Mouse (Mus musculus): Measurements from ENCODE around the gene Ugt1a8. TPM values are rescaled to one million over a fixed set of nuclear protein-coding genes. Genes with fewer than 3 reads are reported as not detected.
"Not testable (repeated sequence)": the region's sequence is repeated elsewhere in the genome, so short reads cannot be mapped to it uniquely, and the experiment has no call there.

The Ugt1a8 gene
- not detected for total RNA-seq (2021)
- long read RNA-seq, experiment 1: 0 reads
- long read RNA-seq, experiment 2: 0 reads

- DNase-seq: no peak
Observed at GRCm38 (mm10) chr1:88087513-88087912, at the start of gene Ugt1a8. Gene Ugt1a8 (plus strand): TSS chr1:88087813.

GRCm38 (mm10) chr1:88043044-88043443 is 44.6 kb upstream of the Ugt1a8 start:
- DNase-seq: not testable (repeated sequence)

GRCm38 (mm10) chr1:88044832-88045437 is 42.7 kb upstream of the Ugt1a8 start:
- DNase-seq: not testable (repeated sequence)

- DNase-seq: not testable (repeated sequence)
Observed at GRCm38 (mm10) chr1:88047408-88047807, 40.2 kb upstream of the Ugt1a8 start.

- DNase-seq: no peak
Observed at GRCm38 (mm10) chr1:88055088-88055487, 32.5 kb upstream of the Ugt1a8 start, which contains the start of gene Ugt1a10. Gene Ugt1a10 (plus strand): TSS chr1:88055388.

- DNase-seq: not testable (repeated sequence)
Observed at GRCm38 (mm10) chr1:88066472-88067102, 21.0 kb upstream of the Ugt1a8 start.

- DNase-seq: no peak
Observed at GRCm38 (mm10) chr1:88070495-88070894, 17.1 kb upstream of the Ugt1a8 start, which contains the start of gene Ugt1a9. Gene Ugt1a9 (plus strand): TSS chr1:88070800.

- DNase-seq: no peak
Observed at GRCm38 (mm10) chr1:88070902-88071301, 16.7 kb upstream of the Ugt1a8 start.

GRCm38 (mm10) chr1:88074471-88074870 is 13.1 kb upstream of the Ugt1a8 start:
- DNase-seq: no peak

- no peak for DNase-seq
Observed at GRCm38 (mm10) chr1:88077128-88077527, 10.5 kb upstream of the Ugt1a8 start.

- no peak for DNase-seq
Observed at GRCm38 (mm10) chr1:88081670-88082069, 5.9 kb upstream of the Ugt1a8 start.

GRCm38 (mm10) chr1:88086125-88086524 is 1.5 kb upstream of the Ugt1a8 start:
- no peak for DNase-seq

GRCm38 (mm10) chr1:88092341-88092740 is 4.7 kb downstream of the Ugt1a8 start:
- no peak for DNase-seq

- not testable (repeated sequence) for DNase-seq
Observed at GRCm38 (mm10) chr1:88094270-88094676, 6.7 kb downstream of the Ugt1a8 start.

- peak; percentile 7 for DNase-seq
Observed at GRCm38 (mm10) chr1:88094941-88095492, 7.4 kb downstream of the Ugt1a8 start, which contains the start of gene Ugt1a7c. Gene Ugt1a7c (plus strand): TSS chr1:88095062.

- not testable (repeated sequence) for DNase-seq
Observed at GRCm38 (mm10) chr1:88098546-88098945, 10.9 kb downstream of the Ugt1a8 start.

GRCm38 (mm10) chr1:88099691-88100090 is 12.1 kb downstream of the Ugt1a8 start:
- not testable (repeated sequence) for DNase-seq

- not testable (repeated sequence) for DNase-seq
Observed at GRCm38 (mm10) chr1:88103019-88103418, 15.4 kb downstream of the Ugt1a8 start, which contains the start of gene Ugt1a6b. Gene Ugt1a6b (plus strand): TSS chr1:88103252.

- not testable (repeated sequence) for DNase-seq
Observed at GRCm38 (mm10) chr1:88103697-88104468, 16.3 kb downstream of the Ugt1a8 start.

GRCm38 (mm10) chr1:88104667-88105430 is 17.2 kb downstream of the Ugt1a8 start:
- no peak for DNase-seq

- DNase-seq: no peak
Observed at GRCm38 (mm10) chr1:88105656-88106055, 18.0 kb downstream of the Ugt1a8 start.
